Mouse (Mus musculus): ENCODE measurements around the gene Slc2a1.

The Slc2a1 gene

DNA sequence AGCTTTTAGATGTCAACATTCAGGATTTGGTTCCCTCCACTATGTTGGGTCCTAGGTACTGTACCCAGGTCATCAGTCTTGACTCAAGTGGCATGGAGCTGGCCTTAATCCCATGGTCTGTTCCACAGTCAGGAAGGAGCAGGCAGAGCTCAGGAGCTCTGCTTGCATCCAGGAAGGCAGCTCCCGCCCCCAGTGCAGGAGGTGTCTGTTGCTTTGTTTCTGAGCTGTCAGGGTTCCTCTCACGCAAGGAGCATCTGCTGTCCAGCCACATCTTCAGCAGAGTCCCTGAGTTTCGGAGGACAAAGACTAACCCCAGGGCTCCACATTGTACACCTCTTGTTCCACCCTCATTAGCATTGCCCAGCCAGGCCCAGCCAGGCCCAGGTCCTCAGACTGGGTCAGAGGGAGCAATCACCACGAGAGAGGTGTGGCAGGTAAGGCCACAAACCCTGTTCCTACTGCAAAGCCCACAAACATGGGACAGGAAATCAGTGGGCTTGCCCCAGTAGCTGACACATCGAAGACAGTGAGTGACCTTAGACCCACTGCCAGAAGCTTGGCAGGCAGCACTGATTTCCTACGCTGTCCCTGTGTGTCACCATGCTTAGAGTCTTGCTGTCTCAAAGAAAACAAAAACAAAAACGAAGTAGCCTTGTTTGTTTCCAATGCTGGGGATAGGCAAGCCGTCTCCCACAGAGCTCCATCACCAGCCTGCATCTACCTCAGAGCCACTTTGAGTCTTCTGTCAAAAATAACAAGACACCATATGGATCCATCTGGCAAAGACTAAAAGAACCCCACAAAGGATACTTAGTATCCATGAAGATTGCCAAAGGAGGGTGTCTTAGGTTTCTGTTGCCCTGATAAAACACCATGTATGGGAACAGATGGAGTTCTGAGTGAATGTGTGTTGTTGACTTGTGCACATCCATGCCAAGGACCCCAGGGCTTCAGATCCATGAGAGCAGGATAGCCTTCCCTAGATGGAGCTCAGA lies 10.0 kb upstream of the Slc2a1 start:
- DNase-seq (ENCODE audit: low read depth, low spot score): no peak

DNA sequence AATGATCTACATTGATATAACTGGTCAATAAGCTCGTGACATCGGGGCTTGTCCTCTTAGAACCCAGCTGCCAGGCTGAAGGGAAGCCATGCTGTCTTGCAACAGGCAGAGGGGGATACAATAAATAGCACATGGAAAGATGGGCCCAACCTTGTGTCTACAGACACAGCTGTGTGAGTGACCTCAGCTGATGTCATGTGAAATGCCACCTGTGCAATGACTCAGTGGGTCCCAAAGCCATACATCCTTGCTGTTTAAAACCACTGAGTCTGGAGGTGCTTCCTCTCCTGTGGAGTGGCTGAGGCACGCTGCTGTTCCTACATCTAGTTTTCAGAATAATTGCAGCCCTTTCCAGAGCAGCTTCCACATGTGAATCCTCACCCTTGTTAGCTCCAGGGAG lies 7.1 kb upstream of the Slc2a1 start:
- no peak for DNase-seq (ENCODE audit: low read depth, low spot score)

DNA sequence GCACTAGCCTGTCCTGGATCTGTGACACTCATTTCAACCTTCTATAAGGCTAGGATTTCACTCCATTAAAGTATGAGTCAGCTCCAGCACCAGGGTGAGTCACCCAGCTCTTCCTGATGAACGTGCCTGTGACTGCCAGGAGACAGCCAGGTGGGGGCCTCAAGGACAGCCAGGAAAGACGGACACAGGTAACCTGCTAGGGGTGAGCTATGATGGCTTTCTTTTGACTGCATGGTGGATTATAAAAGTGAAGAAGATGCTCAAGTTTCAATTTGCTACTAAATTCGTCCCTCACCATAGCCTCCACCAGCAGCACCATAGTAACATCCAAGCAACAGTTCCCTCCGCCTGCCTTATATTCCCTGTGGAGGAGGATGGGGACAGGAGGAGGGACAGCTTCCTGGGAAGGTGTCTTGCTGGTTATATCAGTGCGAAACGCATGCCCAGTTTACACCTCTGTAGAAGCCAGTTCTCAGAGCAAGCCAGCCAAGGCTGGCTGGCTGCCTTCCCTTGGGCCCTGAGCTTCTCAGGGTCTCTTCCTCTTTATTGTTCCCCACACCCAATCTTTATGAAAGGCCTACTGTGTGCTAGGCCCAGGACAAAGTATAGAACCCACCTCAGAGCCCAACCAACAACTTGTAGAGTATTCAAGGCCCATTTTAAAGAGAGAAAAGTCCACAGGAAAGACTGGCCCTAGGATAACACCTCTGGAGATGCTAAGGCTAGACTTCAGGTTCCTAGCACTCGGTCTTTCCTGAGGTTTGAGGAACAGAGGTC lies 6.0 kb upstream of the Slc2a1 start:
- no peak for DNase-seq (ENCODE audit: low read depth, low spot score)

GRCm38 (mm10) chr4:119104847-119105246 lies 3.7 kb upstream of the Slc2a1 start:
- DNase-seq (ENCODE audit: low read depth, low spot score): no peak

DNA sequence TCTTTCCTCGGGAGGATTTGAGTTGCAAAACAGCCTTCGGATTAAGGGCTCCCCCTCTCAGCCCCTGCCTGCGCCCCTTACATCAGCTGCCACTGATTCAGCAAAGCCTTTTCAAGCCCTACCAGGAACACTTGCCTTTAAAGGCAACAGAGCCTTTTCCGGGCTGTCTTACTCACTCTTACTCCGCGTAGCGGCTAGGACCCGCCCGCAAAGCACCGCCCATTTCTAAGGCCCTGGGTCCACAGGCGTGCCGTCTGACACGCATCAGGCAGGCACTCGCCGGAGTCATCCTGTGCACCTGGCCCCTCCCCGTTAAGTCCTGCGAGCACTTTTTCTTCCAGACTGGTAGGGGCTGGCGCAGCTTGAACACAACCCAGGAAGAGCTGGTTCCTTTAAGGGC lies 2.8 kb upstream of the Slc2a1 start:
- DNase-seq (ENCODE audit: low read depth, low spot score): peak; percentile 54

- DNase-seq (ENCODE audit: low read depth, low spot score): no peak
These were observed 644 bp upstream of the Slc2a1 start for GRCm38 (mm10) chr4:119107867-119108266.

DNA sequence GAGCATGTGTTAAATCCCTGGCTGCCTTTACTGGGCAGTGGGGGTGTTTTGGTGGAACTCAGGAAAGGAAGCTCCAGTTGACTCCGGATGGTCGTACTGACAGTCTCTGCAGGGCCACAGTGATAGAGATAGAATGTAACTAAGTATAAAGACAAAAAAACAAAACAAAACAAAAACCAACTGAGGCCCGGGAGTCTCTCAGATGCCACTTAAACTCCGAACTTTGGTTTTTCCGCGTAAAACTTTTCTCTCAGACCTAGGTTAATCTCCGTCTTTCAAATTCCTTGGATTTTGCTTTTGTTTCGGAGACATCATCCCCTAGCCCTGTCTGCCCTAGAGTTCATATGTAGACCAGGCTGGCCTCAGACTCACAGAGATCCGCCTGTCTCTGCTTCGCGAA lies 1.1 kb downstream of the Slc2a1 start:
- no peak for DNase-seq (ENCODE audit: low read depth, low spot score)

DNA sequence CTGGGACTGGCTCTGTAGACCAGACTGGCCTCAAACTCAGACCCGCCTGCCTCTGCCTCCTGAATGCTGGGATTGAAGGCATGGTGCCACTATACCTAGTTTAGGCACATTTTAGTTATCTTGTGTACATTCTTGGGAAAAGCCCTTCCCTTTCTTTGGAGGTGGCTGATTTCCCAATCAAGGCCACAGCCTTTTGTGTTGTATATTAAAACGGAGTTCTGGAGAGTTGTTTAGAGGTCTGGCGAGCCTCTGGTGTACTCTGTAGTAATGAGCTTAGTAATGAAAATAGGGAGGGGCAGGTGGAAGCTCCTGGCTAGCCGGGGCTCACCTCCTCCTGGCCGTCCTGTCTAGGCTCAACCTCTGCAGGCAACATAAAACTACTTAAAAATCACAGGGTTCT lies 2.0 kb downstream of the Slc2a1 start:
- DNase-seq (ENCODE audit: low read depth, low spot score): no peak

GRCm38 (mm10) chr4:119111410-119111809 lies 2.9 kb downstream of the Slc2a1 start:
- no peak for DNase-seq (ENCODE audit: low read depth, low spot score)

GRCm38 (mm10) chr4:119112256-119112885 lies 3.9 kb downstream of the Slc2a1 start:
- no peak for DNase-seq (ENCODE audit: low read depth, low spot score)

- no peak for DNase-seq (ENCODE audit: low read depth, low spot score)
These were observed 7.1 kb downstream of the Slc2a1 start for GRCm38 (mm10) chr4:119115611-119116070.

GRCm38 (mm10) chr4:119116336-119116735 lies 7.8 kb downstream of the Slc2a1 start:
- DNase-seq (ENCODE audit: low read depth, low spot score): no peak

DNA sequence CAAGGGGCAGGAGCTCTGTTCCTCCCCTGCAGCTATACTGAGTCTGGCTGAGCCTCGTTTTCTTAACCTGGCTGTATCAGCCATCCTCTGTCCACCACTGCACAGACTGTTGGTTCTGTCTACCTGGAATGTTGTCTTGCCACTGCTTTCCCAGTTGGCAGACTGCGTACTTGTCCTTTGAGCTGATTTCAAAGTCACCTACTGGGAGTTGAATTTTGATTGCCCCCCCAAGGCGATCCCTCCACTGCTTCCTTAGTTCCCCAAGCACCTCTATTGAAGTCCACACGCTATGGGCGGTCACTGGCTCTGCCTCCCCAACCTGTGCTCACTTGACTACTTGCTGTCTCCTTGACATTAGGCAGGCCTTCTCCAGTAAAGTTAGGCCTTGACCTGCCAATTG lies 9.1 kb downstream of the Slc2a1 start:
- no peak for DNase-seq (ENCODE audit: low read depth, low spot score)

- DNase-seq (ENCODE audit: low read depth, low spot score): no peak
These were observed 10.2 kb downstream of the Slc2a1 start for GRCm38 (mm10) chr4:119118659-119119077.

DNA sequence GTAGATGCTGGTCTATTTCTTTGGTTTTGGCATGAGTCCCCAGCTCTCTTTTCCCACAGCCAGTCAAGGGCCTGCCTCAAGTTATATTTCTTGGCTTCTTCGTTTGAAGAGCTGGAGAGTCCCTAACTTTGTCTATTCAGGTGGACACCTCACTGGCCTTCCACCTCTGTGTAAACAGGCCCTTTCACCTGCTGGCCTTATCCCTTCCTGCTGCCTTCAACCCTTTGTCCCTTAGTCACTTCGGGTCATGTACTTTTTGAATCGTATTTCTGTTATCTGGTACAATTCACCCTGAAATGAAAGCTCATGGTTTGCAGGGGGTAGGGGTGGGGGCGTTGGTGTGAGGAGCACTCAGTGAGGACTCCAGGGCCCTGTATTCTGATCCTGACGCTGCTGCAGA lies 10.8 kb downstream of the Slc2a1 start:
- DNase-seq (ENCODE audit: low read depth, low spot score): no peak

- no peak for DNase-seq (ENCODE audit: low read depth, low spot score)
These were observed 11.6 kb downstream of the Slc2a1 start for GRCm38 (mm10) chr4:119120095-119120494.

- DNase-seq (ENCODE audit: low read depth, low spot score): no peak
These were observed 12.7 kb downstream of the Slc2a1 start for GRCm38 (mm10) chr4:119121249-119121648.

- no peak for DNase-seq (ENCODE audit: low read depth, low spot score)
These were observed 16.3 kb downstream of the Slc2a1 start for GRCm38 (mm10) chr4:119124771-119125273.

GRCm38 (mm10) chr4:119125577-119126270 lies 17.2 kb downstream of the Slc2a1 start:
- no peak for DNase-seq (ENCODE audit: low read depth, low spot score)

DNA sequence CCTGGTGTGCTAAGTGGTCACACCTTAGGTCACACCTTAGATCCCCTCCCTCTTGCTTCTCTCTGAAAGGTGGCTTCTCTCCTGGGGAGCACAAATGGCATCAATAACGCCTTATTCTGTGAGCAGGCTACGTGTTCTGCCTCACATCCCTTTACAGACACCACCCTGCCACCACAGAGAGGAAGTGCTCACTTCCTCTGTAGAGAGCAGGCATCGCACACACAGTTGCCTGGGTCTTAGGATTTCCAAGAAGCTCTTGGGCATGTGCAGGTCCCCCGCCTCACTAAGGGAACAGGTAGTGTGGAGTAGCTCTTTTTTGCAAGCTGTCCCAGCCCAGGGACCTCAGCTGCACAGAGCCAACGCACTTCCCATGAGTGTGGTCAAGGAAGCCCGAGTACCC lies 18.7 kb downstream of the Slc2a1 start:
- DNase-seq (ENCODE audit: low read depth, low spot score): no peak

DNA sequence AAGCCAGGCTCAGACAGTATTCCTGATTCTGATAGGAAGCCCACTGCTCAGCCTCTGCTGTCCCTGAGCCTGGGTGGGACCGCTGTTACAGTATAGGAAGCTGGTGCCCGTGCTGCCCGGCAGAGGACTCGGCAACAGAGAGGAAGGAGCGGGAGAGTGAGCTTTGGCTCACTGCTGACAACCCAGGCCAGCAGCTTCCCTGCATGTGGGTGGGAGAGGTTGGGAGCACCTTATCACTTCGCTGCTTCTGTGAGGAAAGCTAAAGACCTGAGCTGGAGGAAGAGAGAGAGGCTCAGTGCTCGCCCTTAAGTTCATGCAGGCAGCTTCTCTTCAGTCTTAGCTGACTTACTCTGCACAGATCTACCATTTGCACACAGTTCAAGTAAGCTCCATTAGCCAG lies 20.0 kb downstream of the Slc2a1 start:
- DNase-seq (ENCODE audit: low read depth, low spot score): no peak
